19 mouse cellular contexts compared by ENCODE assay signal in the genomic region with DNA sequence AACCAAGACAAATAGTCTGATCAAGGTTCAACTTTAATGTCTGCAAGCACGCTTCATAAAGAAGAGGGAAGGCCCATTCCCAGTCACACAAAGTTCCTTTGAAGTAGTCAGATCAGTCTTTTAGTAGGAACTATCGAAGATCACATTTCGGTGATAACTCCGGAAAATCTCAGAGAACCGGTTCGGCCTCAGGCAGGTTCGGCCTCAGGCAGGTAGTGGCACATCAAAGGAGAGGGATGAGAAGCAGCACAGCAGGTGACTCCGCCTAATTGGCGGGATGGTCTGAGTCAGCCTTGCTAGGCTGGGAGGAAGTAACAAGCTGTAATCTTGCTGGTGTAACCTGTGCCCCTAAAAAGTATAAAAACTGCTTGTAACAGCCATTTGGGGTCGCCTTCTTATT. TPM values are rescaled to one million over a fixed set of nuclear protein-coding genes. Genes with fewer than 3 reads are reported as not detected.
"Had no signal": no experiment of that assay in that cellular context is flagged by ENCODE, and none has a peak within 500 bp of the region (broad histone marks: within the 10 kb centered on the region; RNA-seq: fewer than 3 reads in every experiment).

No protein-coding gene starts in this region.

- DNase-seq: kidney, adult 11 months; kidney, adult 9 months; kidney, postnatal 36 days; liver, embryonic 13.5 days; liver, postnatal 0 days; lung, postnatal 14 days; retina, postnatal 1 day; right cerebral cortex, postnatal 4 days; spleen, adult 18-20 months; thymus, adult 2 months; thymus, postnatal 36 days had no signal

- ATAC-seq: liver, postnatal 0 days; midbrain, embryonic 15.5 days had no signal

- H3K27ac ChIP-seq: kidney, postnatal 0 days; limb, embryonic 13.5 days; liver, embryonic 13.5 days; lung, embryonic 15.5 days; macrophage; midbrain, embryonic 15.5 days; neural tube, embryonic 12.5 days had no signal

- H3K9ac ChIP-seq: limb, embryonic 13.5 days; liver, embryonic 13.5 days; liver, postnatal 0 days; lung, embryonic 15.5 days; midbrain, embryonic 15.5 days; neural tube, embryonic 12.5 days had no signal

- H3K4me2 ChIP-seq: limb, embryonic 13.5 days; liver, embryonic 13.5 days; lung, embryonic 15.5 days; midbrain, embryonic 11.5 days; midbrain, embryonic 15.5 days; neural tube, embryonic 12.5 days had no signal

- H3K36me3 ChIP-seq: limb, embryonic 13.5 days; liver, embryonic 13.5 days; lung, embryonic 15.5 days; midbrain, embryonic 15.5 days; neural tube, embryonic 12.5 days had no signal

- H3K4me1 ChIP-seq: limb, embryonic 13.5 days; liver, embryonic 13.5 days; lung, embryonic 15.5 days; megakaryocyte, embryonic 14.5 days; midbrain, embryonic 15.5 days; neural tube, embryonic 12.5 days had no signal

- H3K27me3 ChIP-seq: limb, embryonic 13.5 days; liver, embryonic 13.5 days; lung, embryonic 15.5 days; megakaryocyte, embryonic 14.5 days; midbrain, embryonic 15.5 days; neural tube, embryonic 12.5 days had no signal

- H3K9me3 ChIP-seq: limb, embryonic 13.5 days; liver, embryonic 13.5 days; lung, embryonic 15.5 days; megakaryocyte, embryonic 14.5 days; midbrain, embryonic 15.5 days had no signal

- H3K4me3 ChIP-seq: limb, embryonic 13.5 days; liver, embryonic 13.5 days; lung, embryonic 15.5 days; megakaryocyte, embryonic 14.5 days; midbrain, embryonic 15.5 days; neural tube, embryonic 12.5 days had no signal

RNA-seq across cellular contexts. Expression of a gene that starts 30.7 kb away (rescaled TPM):
- polyA plus RNA-seq: kidney, postnatal 0 days; limb, embryonic 13.5 days; liver, embryonic 13.5 days; liver, postnatal 0 days; lung, embryonic 15.5 days; macrophage; thymus, adult 2 months had no signal
